Mouse (Mus musculus): ENCODE data around the gene Mcm5. TPM values are rescaled to one million over a fixed set of nuclear protein-coding genes. Genes with fewer than 3 reads are reported as not detected.

Mcm5 gene
- polyA plus RNA-seq, 1 experiment = 9.2 TPM

GRCm38 (mm10) chr8:75078851-75079250, 30.5 kb upstream of the Mcm5 start:
- DNase-seq = no peak
- 93% methylated on average over 9 of the region's 9 CpGs for WGBS
- no peak overlapping the region for H3K4me3 ChIP-seq (replicated peaks; ENCODE audit: extremely low read depth, low read depth, low read length)

GRCm38 (mm10) chr8:75081364-75082040, 27.9 kb upstream of the Mcm5 start:
- WGBS = 71% methylated on average over 9 of the region's 9 CpGs
- no peak for DNase-seq
- TF ChIP-seq CTCF (IDR thresholded peaks at IDR 0.05; ENCODE audit: insufficient read depth, low read length) = no peak
- TF ChIP-seq POLR2A (IDR thresholded peaks at IDR 0.05; ENCODE audit: borderline replicate concordance, extremely low read depth, low read depth, low read length) = no peak
- Histone ChIP-seq H3K4me1 (ENCODE audit: control insufficient read depth, insufficient read depth, low read length) (peaks cover 12% of the 10 kb centered on the region), H3K4me3 (replicated peaks; ENCODE audit: extremely low read depth, low read depth, low read length) (no peak overlapping the region)

More at GRCm38 (mm10) chr8:75078851-75079250, 30.5 kb upstream of the Mcm5 start:
- H3K4me1 ChIP-seq (ENCODE audit: control insufficient read depth, insufficient read depth, low read length) = peaks cover 2% of the 10 kb centered on the region; the same call in 1 of the 2 replicates
- TF ChIP-seq POLR2A (IDR thresholded peaks at IDR 0.05; ENCODE audit: borderline replicate concordance, extremely low read depth, low read depth, low read length) (no peak), CTCF (IDR thresholded peaks at IDR 0.05; ENCODE audit: insufficient read depth, low read length) (no peak)

DNA sequence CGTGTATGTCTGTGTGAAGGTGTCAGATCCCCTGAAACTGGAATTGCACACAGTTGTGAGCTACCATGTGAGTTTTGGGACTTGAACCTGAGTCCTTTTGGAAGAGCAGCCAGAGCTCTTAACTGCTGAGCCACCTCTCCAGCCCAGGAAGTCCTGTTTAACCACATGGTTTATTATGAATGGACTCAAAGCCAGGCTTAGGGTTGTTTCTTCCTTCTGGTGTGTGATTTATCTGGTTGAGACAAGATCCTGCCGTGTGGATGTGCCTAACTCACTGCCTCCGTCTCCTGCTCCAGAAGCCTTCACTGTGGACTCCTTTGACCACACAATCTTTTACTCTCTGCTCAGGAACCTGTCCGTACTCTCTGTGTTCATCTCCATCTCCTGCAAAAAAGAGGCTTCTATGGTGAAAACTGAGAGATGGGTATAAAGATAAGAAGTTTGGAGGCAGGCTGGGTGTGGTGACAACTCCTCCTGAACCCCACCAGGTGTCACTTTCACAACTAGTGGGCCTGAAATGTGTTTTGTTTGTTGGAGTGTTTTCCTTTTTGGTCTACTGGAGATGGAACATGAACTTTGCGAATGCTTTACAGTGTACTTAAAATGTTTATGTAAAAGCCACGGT, 27.1 kb upstream of the Mcm5 start:
- DNase-seq = no peak
- Histone ChIP-seq H3K4me1 (ENCODE audit: control insufficient read depth, insufficient read depth, low read length) (peaks cover 13% of the 10 kb centered on the region), H3K4me3 (replicated peaks; ENCODE audit: extremely low read depth, low read depth, low read length) (no peak overlapping the region)
- TF ChIP-seq CTCF (IDR thresholded peaks at IDR 0.05; ENCODE audit: insufficient read depth, low read length) (no peak), POLR2A (IDR thresholded peaks at IDR 0.05; ENCODE audit: borderline replicate concordance, extremely low read depth, low read depth, low read length) (no peak)
- 56% methylated on average over 6 of the region's 6 CpGs for WGBS

DNA sequence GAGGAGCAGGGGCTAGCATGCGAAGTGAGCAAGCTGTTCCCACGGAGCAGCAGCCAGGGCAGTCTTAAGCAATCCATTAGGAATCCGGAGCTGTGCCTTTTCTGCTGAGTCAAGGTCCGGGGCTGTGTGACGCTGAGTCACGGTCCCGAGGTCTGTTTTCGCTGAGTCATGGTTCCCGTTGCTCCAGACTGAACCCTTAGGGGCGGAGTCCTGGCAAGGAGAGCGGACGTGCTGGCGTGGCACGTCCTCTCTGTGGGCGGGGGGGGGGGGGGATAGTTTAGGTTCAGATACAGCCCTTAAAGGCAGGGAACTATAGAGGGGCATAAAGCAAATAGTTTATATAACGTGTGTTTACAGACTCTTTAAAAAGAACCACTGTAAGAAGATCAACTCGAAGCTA, 25.5 kb upstream of the Mcm5 start:
- Histone ChIP-seq H3K4me1 (ENCODE audit: control insufficient read depth, insufficient read depth, low read length) (peaks cover 14% of the 10 kb centered on the region), H3K4me3 (replicated peaks; ENCODE audit: extremely low read depth, low read depth, low read length) (peak overlapping the region; percentile 25)
- DNase-seq = peak; percentile 90
- TF ChIP-seq POLR2A (IDR thresholded peaks at IDR 0.05; ENCODE audit: borderline replicate concordance, extremely low read depth, low read depth, low read length) (no peak), CTCF (IDR thresholded peaks at IDR 0.05; ENCODE audit: insufficient read depth, low read length) (no peak)
- WGBS = under 1% methylated on average over 17 of the region's 17 CpGs

DNA sequence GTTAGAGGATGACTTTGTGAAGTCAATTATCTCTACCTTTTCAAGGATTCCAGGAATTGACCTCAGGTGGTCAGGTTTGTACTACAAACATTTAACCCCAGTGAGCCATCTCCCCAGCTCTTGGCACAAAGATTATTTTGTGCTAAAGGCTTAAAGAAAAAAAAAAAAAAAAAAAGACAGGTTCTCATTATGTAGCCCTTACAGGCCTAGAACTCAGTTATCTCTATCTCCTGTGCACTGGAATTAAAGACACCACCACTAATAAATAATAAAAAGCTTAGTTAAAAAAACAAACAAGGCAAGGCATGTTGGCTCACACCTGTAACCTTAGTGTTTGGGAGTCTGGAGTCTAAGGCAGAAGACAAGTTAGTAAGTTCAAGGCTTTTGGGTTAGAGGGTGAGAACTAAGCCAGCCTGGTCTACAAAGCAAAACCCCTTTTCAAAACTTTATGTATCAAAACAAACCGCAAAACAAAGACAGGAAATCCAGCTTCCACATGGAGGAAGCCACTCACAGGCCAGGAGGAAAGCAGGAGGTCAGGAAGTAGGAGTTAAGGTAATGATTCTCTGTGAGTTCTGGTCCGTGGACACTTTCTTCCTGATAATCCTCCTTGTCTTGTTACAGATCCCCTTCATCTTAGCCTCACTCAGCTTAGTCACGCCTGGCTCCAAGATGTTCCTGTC, 24.8 kb upstream of the Mcm5 start:
- no peak for DNase-seq
- Histone ChIP-seq H3K4me3 (replicated peaks; ENCODE audit: extremely low read depth, low read depth, low read length) (no peak overlapping the region), H3K4me1 (ENCODE audit: control insufficient read depth, insufficient read depth, low read length) (peaks cover 20% of the 10 kb centered on the region)
- WGBS = 34% methylated on average over 3 of the region's 3 CpGs
- TF ChIP-seq CTCF (IDR thresholded peaks at IDR 0.05; ENCODE audit: insufficient read depth, low read length) (no peak), POLR2A (IDR thresholded peaks at IDR 0.05; ENCODE audit: borderline replicate concordance, extremely low read depth, low read depth, low read length) (no peak)

DNA sequence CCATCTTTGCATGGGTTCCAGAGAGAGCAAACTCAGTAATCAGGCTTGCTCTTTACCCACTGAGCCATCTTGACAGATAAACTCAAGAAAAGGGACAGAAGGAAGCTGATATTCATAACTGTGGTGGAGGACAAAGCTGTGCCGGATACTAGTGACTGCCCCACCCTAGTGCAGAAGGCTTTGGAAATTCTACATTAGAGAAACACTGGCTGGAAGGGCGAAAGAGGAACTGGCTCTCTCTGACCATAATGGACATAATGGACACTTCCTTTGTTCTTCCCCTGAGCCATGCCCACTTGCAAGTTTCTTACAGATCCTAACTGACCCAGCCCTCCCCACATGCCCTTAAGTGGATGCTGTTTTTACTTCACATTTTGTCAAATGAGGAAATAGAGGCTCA, 23.4 kb upstream of the Mcm5 start:
- TF ChIP-seq POLR2A (IDR thresholded peaks at IDR 0.05; ENCODE audit: borderline replicate concordance, extremely low read depth, low read depth, low read length) (no peak), CTCF (IDR thresholded peaks at IDR 0.05; ENCODE audit: insufficient read depth, low read length) (no peak)
- WGBS = 46% methylated on average over 2 of the region's 2 CpGs
- no peak for DNase-seq
- Histone ChIP-seq H3K4me1 (ENCODE audit: control insufficient read depth, insufficient read depth, low read length) (peaks cover 24% of the 10 kb centered on the region), H3K4me3 (replicated peaks; ENCODE audit: extremely low read depth, low read depth, low read length) (no peak overlapping the region)

DNA sequence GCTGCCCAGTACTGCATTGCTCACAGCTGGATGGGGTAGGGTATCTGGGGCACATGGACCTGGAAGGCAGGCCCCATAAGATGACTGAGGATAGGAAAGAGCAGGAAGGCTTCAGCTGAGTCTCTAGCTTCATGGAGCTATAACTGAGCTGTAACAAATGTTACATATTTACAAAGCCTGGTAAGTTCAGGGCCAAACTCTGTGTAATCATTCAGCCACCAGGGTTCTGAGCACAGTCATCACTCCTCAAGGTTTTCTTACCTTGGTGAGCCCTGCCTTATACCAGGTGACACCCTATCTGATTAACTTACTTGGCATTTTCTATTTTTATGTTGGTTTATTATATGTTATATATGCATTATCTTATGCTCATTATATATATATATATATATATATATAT, 22.2 kb upstream of the Mcm5 start:
- no peak for TF ChIP-seq POLR2A (IDR thresholded peaks at IDR 0.05; ENCODE audit: borderline replicate concordance, extremely low read depth, low read depth, low read length)
- no peak for TF ChIP-seq CTCF (IDR thresholded peaks at IDR 0.05; ENCODE audit: insufficient read depth, low read length)
- no peak for DNase-seq
- peaks cover 23% of the 10 kb centered on the region for H3K4me1 ChIP-seq (ENCODE audit: control insufficient read depth, insufficient read depth, low read length)
- no peak overlapping the region for H3K4me3 ChIP-seq (replicated peaks; ENCODE audit: extremely low read depth, low read depth, low read length)

DNA sequence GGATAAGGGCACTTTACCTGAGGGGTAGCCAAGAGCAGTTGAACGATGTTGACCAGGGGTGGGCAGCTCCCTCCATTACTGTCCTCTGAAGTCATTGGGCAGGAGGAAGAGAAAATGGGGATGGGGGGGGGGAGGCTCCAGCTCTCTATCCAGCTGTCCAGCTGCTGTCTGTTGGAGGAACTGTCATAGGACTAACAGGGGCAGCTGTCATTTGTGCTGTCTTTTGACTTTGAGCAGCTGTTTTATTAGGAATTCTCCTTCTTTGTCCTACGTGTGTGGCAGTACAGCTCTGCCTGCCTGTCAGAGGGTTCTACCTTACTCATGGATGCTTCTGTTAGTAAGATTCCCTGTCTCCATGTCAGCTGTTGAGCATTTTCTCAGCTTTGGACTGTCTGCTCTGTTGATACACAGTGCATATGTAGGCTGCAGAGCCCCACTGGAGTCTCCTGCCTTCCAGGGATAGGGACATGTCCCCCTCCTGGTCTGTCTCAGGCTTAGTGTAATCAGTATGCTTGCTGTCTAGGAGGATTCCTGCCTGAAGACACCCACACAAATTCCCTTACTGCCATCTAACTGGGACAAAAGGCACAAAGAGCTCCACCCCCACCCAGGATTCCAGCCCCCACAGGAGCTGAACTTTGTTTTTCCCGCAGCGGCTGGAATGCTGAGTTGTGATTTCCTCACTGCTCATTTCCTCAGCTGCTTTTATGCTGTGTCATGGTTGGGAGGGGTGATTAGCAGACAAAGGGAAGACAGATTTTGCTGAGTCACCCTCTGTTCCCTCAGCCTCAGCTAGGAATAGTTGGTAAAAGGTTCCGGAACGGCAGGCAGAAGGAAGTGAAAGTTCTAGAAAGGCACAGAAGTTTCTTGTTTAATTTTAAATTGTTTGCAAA, 20.1 kb upstream of the Mcm5 start:
- no peak for TF ChIP-seq POLR2A (IDR thresholded peaks at IDR 0.05; ENCODE audit: borderline replicate concordance, extremely low read depth, low read depth, low read length)
- no peak for TF ChIP-seq CTCF (IDR thresholded peaks at IDR 0.05; ENCODE audit: insufficient read depth, low read length)
- Histone ChIP-seq H3K4me1 (ENCODE audit: control insufficient read depth, insufficient read depth, low read length) (peaks cover 25% of the 10 kb centered on the region), H3K4me3 (replicated peaks; ENCODE audit: extremely low read depth, low read depth, low read length) (no peak overlapping the region)
- WGBS = 7% methylated on average over 6 of the region's 6 CpGs
- DNase-seq = peak; percentile 51

GRCm38 (mm10) chr8:75090781-75091365, 18.5 kb upstream of the Mcm5 start:
- TF ChIP-seq POLR2A (IDR thresholded peaks at IDR 0.05; ENCODE audit: borderline replicate concordance, extremely low read depth, low read depth, low read length) = no peak
- TF ChIP-seq CTCF (IDR thresholded peaks at IDR 0.05; ENCODE audit: insufficient read depth, low read length) = no peak
- 82% methylated on average over 4 of the region's 4 CpGs for WGBS
- peaks cover 20% of the 10 kb centered on the region for H3K4me1 ChIP-seq (ENCODE audit: control insufficient read depth, insufficient read depth, low read length)
- DNase-seq = no peak
- no peak overlapping the region for H3K4me3 ChIP-seq (replicated peaks; ENCODE audit: extremely low read depth, low read depth, low read length)
